Mouse (Mus musculus): ENCODE results near the gene Ung. TPM values are rescaled to one million over a fixed set of nuclear protein-coding genes. Genes with fewer than 3 reads are reported as not detected.
A peak's percentile ranks its signal among the peaks of the same experiment; 100 is the strongest.

Gene Ung
- polyA plus RNA-seq (2015; fragmentation: Nextera tagmentation; extraction: Ambion mirVana): 33.4 and 34.3 TPM in 2 replicates

GRCm38 (mm10) chr5:114130211-114130605, at the start of gene Ung:
Gene Ung (plus strand): TSS chr5:114130386.
- peak within 1 kb of the TSS; percentile 69 for H3K9ac ChIP-seq (ENCODE audit: low read length)
- 1% methylated on average over 29 of the region's 29 CpGs for whole genome bisulfite sequencing
- no peaks in the 10 kb centered on the region for H3K9me3 ChIP-seq (replicated peaks; ENCODE audit: control insufficient read depth, low read length)
- H3K36me3 ChIP-seq (ENCODE audit: control insufficient read depth, insufficient read depth, low read length): no peaks in the 10 kb centered on the region
- peaks cover 35% of the 10 kb centered on the region for H3K4me1 ChIP-seq (ENCODE audit: control insufficient read depth, insufficient read depth, low read length)
- H3K27ac ChIP-seq (ENCODE audit: low read length): peak within 1 kb of the TSS; percentile 70
- H3K4me3 ChIP-seq (replicated peaks; ENCODE audit: low read length): peak within 1 kb of the TSS; percentile 63
- peak within 1 kb of the TSS; percentile 91 for H3K4me2 ChIP-seq (ENCODE audit: low read depth, low read length)
- H3K27me3 ChIP-seq (ENCODE audit: control insufficient read depth, insufficient read depth, low read length): no peaks in the 10 kb centered on the region
- ATAC-seq (ENCODE audit: insufficient read depth, low FRiP score): peak; percentile 9; the same call in 1 of the 2 replicates

- H3K9me3 ChIP-seq (replicated peaks; ENCODE audit: control insufficient read depth, low read length): no peaks in the 10 kb centered on the region
Observed at GRCm38 (mm10) chr5:114085501-114085900, 44.7 kb upstream of the Ung start.

GRCm38 (mm10) chr5:114087875-114088480, 42.2 kb upstream of the Ung start:
- Histone ChIP-seq H3K36me3 (ENCODE audit: control insufficient read depth, insufficient read depth, low read length) (no peaks in the 10 kb centered on the region), H3K27ac (ENCODE audit: low read length) (no peak overlapping the region), H3K27me3 (ENCODE audit: control insufficient read depth, insufficient read depth, low read length) (no peaks in the 10 kb centered on the region), H3K9ac (ENCODE audit: low read length) (no peak overlapping the region), H3K9me3 (replicated peaks; ENCODE audit: control insufficient read depth, low read length) (no peaks in the 10 kb centered on the region), H3K4me1 (ENCODE audit: control insufficient read depth, insufficient read depth, low read length) (no peaks in the 10 kb centered on the region), H3K4me3 (replicated peaks; ENCODE audit: low read length) (no peak overlapping the region), H3K4me2 (ENCODE audit: low read depth, low read length) (no peak overlapping the region)
- ATAC-seq (ENCODE audit: insufficient read depth, low FRiP score): no peak
- 66% methylated on average over 12 of the region's 12 CpGs for WGBS

More at GRCm38 (mm10) chr5:114085501-114085900, 44.7 kb upstream of the Ung start:
- Histone ChIP-seq H3K4me1 (ENCODE audit: control insufficient read depth, insufficient read depth, low read length) (no peaks in the 10 kb centered on the region), H3K36me3 (ENCODE audit: control insufficient read depth, insufficient read depth, low read length) (no peaks in the 10 kb centered on the region), H3K4me2 (ENCODE audit: low read depth, low read length) (no peak overlapping the region), H3K9ac (ENCODE audit: low read length) (no peak overlapping the region), H3K27me3 (ENCODE audit: control insufficient read depth, insufficient read depth, low read length) (no peaks in the 10 kb centered on the region), H3K27ac (ENCODE audit: low read length) (no peak overlapping the region), H3K4me3 (replicated peaks; ENCODE audit: low read length) (no peak overlapping the region)
- ATAC-seq (ENCODE audit: insufficient read depth, low FRiP score): no peak
- WGBS: 71% methylated on average over 14 of the region's 14 CpGs

GRCm38 (mm10) chr5:114090421-114091013, 39.7 kb upstream of the Ung start:
- Histone ChIP-seq H3K9ac (ENCODE audit: low read length) (no peak overlapping the region), H3K4me2 (ENCODE audit: low read depth, low read length) (no peak overlapping the region)
- ATAC-seq (ENCODE audit: insufficient read depth, low FRiP score): no peak

GRCm38 (mm10) chr5:114091057-114091807, 39.0 kb upstream of the Ung start, which contains the start of gene Svop:
Gene Svop (minus strand): TSS chr5:114091570.
- peak within 1 kb of the TSS; percentile 45 for H3K4me2 ChIP-seq (ENCODE audit: low read depth, low read length)
- no peaks in the 10 kb centered on the region for H3K4me1 ChIP-seq (ENCODE audit: control insufficient read depth, insufficient read depth, low read length)
- H3K27ac ChIP-seq (ENCODE audit: low read length): no peak within 1 kb of the TSS
- no peak for ATAC-seq (ENCODE audit: insufficient read depth, low FRiP score)
- no peaks in the 10 kb centered on the region for H3K9me3 ChIP-seq (replicated peaks; ENCODE audit: control insufficient read depth, low read length)
- H3K36me3 ChIP-seq (ENCODE audit: control insufficient read depth, insufficient read depth, low read length): no peaks in the 10 kb centered on the region
- no peak within 1 kb of the TSS for H3K9ac ChIP-seq (ENCODE audit: low read length)
- H3K27me3 ChIP-seq (ENCODE audit: control insufficient read depth, insufficient read depth, low read length): no peaks in the 10 kb centered on the region
- WGBS: 2% methylated on average over 40 of the region's 40 CpGs
- peak within 1 kb of the TSS; percentile 25 for H3K4me3 ChIP-seq (replicated peaks; ENCODE audit: low read length)

More at GRCm38 (mm10) chr5:114090421-114091013, 39.7 kb upstream of the Ung start:
- Histone ChIP-seq H3K4me3 (replicated peaks; ENCODE audit: low read length) (no peak overlapping the region), H3K9me3 (replicated peaks; ENCODE audit: control insufficient read depth, low read length) (no peaks in the 10 kb centered on the region), H3K27me3 (ENCODE audit: control insufficient read depth, insufficient read depth, low read length) (no peaks in the 10 kb centered on the region), H3K4me1 (ENCODE audit: control insufficient read depth, insufficient read depth, low read length) (no peaks in the 10 kb centered on the region), H3K27ac (ENCODE audit: low read length) (no peak overlapping the region), H3K36me3 (ENCODE audit: control insufficient read depth, insufficient read depth, low read length) (no peaks in the 10 kb centered on the region)
- WGBS: 27% methylated on average over 7 of the region's 7 CpGs

GRCm38 (mm10) chr5:114099709-114100389, 30.3 kb upstream of the Ung start:
- peak overlapping the region; percentile 96 for H3K9ac ChIP-seq (ENCODE audit: low read length)
- H3K4me2 ChIP-seq (ENCODE audit: low read depth, low read length): peak overlapping the region; percentile 96
- H3K27ac ChIP-seq (ENCODE audit: low read length): peak overlapping the region; percentile 50
- no peaks in the 10 kb centered on the region for H3K9me3 ChIP-seq (replicated peaks; ENCODE audit: control insufficient read depth, low read length)
- WGBS: 7% methylated on average over 37 of the region's 37 CpGs
- H3K4me3 ChIP-seq (replicated peaks; ENCODE audit: low read length): peak overlapping the region; percentile 94
- ATAC-seq (ENCODE audit: insufficient read depth, low FRiP score): peak; percentile 88
- no peaks in the 10 kb centered on the region for H3K27me3 ChIP-seq (ENCODE audit: control insufficient read depth, insufficient read depth, low read length)
- H3K36me3 ChIP-seq (ENCODE audit: control insufficient read depth, insufficient read depth, low read length): no peaks in the 10 kb centered on the region
- H3K4me1 ChIP-seq (ENCODE audit: control insufficient read depth, insufficient read depth, low read length): peaks cover 10% of the 10 kb centered on the region

- peak overlapping the region; percentile 96 for H3K4me2 ChIP-seq (ENCODE audit: low read depth, low read length)
- no peaks in the 10 kb centered on the region for H3K36me3 ChIP-seq (ENCODE audit: control insufficient read depth, insufficient read depth, low read length)
- H3K27ac ChIP-seq (ENCODE audit: low read length): peak overlapping the region; percentile 50
- H3K9ac ChIP-seq (ENCODE audit: low read length): peak overlapping the region; percentile 96
- no peaks in the 10 kb centered on the region for H3K9me3 ChIP-seq (replicated peaks; ENCODE audit: control insufficient read depth, low read length)
- 3% methylated on average over 64 of the region's 64 CpGs for WGBS
- no peaks in the 10 kb centered on the region for H3K27me3 ChIP-seq (ENCODE audit: control insufficient read depth, insufficient read depth, low read length)
- H3K4me1 ChIP-seq (ENCODE audit: control insufficient read depth, insufficient read depth, low read length): peaks cover 10% of the 10 kb centered on the region
- H3K4me3 ChIP-seq (replicated peaks; ENCODE audit: low read length): peak overlapping the region; percentile 94
- peak; percentile 63; the same call in 1 of the 2 replicates for ATAC-seq (ENCODE audit: insufficient read depth, low FRiP score)
Observed at GRCm38 (mm10) chr5:114100390-114101099, 29.6 kb upstream of the Ung start.

GRCm38 (mm10) chr5:114101873-114102272, 28.3 kb upstream of the Ung start:
- 82% methylated on average over 4 of the region's 4 CpGs for WGBS
- Histone ChIP-seq H3K27ac (ENCODE audit: low read length) (no peak overlapping the region), H3K36me3 (ENCODE audit: control insufficient read depth, insufficient read depth, low read length) (no peaks in the 10 kb centered on the region), H3K4me2 (ENCODE audit: low read depth, low read length) (no peak overlapping the region), H3K27me3 (ENCODE audit: control insufficient read depth, insufficient read depth, low read length) (no peaks in the 10 kb centered on the region), H3K4me1 (ENCODE audit: control insufficient read depth, insufficient read depth, low read length) (peaks cover 10% of the 10 kb centered on the region), H3K4me3 (replicated peaks; ENCODE audit: low read length) (no peak overlapping the region), H3K9ac (ENCODE audit: low read length) (no peak overlapping the region), H3K9me3 (replicated peaks; ENCODE audit: control insufficient read depth, low read length) (no peaks in the 10 kb centered on the region)
- ATAC-seq (ENCODE audit: insufficient read depth, low FRiP score): no peak
